Mouse (Mus musculus): ENCODE data around the gene Vmn2r48. TPM values are rescaled to one million over a fixed set of nuclear protein-coding genes. Genes with fewer than 3 reads are reported as not detected.
"Not testable (repeated sequence)": the region's sequence is repeated elsewhere in the genome, so short reads cannot be mapped to it uniquely, and the experiment has no call there.

Vmn2r48 gene
- not detected in 2 replicates for polyA plus RNA-seq (2015; fragmentation: Nextera tagmentation; extraction: Ambion mirVana)

GRCm38 (mm10) chr7:9953485-9953884 is at the start of gene Vmn2r48:
Vmn2r48 (minus strand) TSS chr7:9953585.
- H3K9me3 ChIP-seq (ENCODE audit: control insufficient read depth, low read length); ATAC-seq; H3K4me1 ChIP-seq (replicated peaks; ENCODE audit: control insufficient read depth, insufficient read depth, low read length); H3K4me2 ChIP-seq (ENCODE audit: low read length); H3K36me3 ChIP-seq (ENCODE audit: control insufficient read depth, insufficient read depth); H3K9ac ChIP-seq (replicated peaks; ENCODE audit: low read depth, low read length); H3K27ac ChIP-seq (ENCODE audit: low read length); H3K4me3 ChIP-seq (replicated peaks; ENCODE audit: low read length); H3K27me3 ChIP-seq (replicated peaks; ENCODE audit: control insufficient read depth, insufficient read depth, low read length): not testable (repeated sequence)
- 85% methylated on average over 2 of the region's 2 CpGs for WGBS

DNA sequence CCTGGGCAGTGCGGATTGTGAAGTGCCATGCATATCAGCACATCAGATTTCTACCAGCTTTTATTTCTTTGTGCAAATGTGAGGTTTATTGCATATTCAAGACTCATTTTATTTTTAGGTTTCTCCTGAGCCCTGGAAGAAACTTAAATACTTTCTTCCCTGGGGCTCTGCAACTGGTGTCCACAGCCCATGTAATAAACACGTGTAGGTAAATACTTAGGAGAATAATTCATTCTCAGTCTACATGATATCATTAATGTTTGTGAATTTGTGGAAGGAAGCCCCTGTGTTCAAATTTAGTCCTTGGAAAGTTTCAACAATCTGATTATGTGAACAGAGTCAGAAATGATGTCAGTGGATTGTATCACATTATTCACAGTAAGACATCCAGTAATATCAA is 38.8 kb upstream of the Vmn2r48 start, which contains the start of gene Vmn2r49:
TSS of gene Vmn2r49 (minus strand) at position 101 of the 400 bp plus-strand sequence.
- H3K4me1 ChIP-seq (replicated peaks; ENCODE audit: control insufficient read depth, insufficient read depth, low read length); H3K27me3 ChIP-seq (replicated peaks; ENCODE audit: control insufficient read depth, insufficient read depth, low read length); H3K4me2 ChIP-seq (ENCODE audit: low read length); H3K9me3 ChIP-seq (ENCODE audit: control insufficient read depth, low read length); H3K36me3 ChIP-seq (ENCODE audit: control insufficient read depth, insufficient read depth); H3K9ac ChIP-seq (replicated peaks; ENCODE audit: low read depth, low read length); H3K4me3 ChIP-seq (replicated peaks; ENCODE audit: low read length); H3K27ac ChIP-seq (ENCODE audit: low read length); ATAC-seq: not testable (repeated sequence)
- WGBS = no CpG with 5 or more reads among the region's 2 CpGs

Other genes starting within 250 kb of the Vmn2r48 start
- not detected in 2 replicates for gene Vmn2r46, start 183.0 kb downstream of the Vmn2r48 start, polyA plus RNA-seq (2015; fragmentation: Nextera tagmentation; extraction: Ambion mirVana)
- not detected in 2 replicates for gene Vmn2r47, start 112.3 kb downstream of the Vmn2r48 start, polyA plus RNA-seq (2015; fragmentation: Nextera tagmentation; extraction: Ambion mirVana)
- not detected in 2 replicates for gene Vmn2r49, start 38.7 kb upstream of the Vmn2r48 start, polyA plus RNA-seq (2015; fragmentation: Nextera tagmentation; extraction: Ambion mirVana)
- gene Vmn2r50, start 99.7 kb upstream of the Vmn2r48 start, polyA plus RNA-seq (2015; fragmentation: Nextera tagmentation; extraction: Ambion mirVana) = not detected in 2 replicates
- not detected in 2 replicates for gene Vmn2r51, start 152.2 kb upstream of the Vmn2r48 start, polyA plus RNA-seq (2015; fragmentation: Nextera tagmentation; extraction: Ambion mirVana)
- gene Vmn2r52, start 223.0 kb upstream of the Vmn2r48 start, polyA plus RNA-seq (2015; fragmentation: Nextera tagmentation; extraction: Ambion mirVana) = not detected in 2 replicates